Mouse (Mus musculus) WW6 (cell line): ENCODE results near the gene Hgfac.
A peak's percentile ranks its signal among the peaks of the same experiment; 100 is the strongest.

Experiments
- DNase-seq: peaks from one replicate; pipeline ENCODE4 v3.0.0-alpha.2; 2013; ENCODE audit warnings: low read depth, low spot score

Gene Hgfac

GRCm38 (mm10) chr5:35041268-35041829 lies at the start of gene Hgfac:
TSS of gene Hgfac (plus strand) at chr5:35041509.
- no peak for DNase-seq

- peak; percentile 39 for DNase-seq
Observed at GRCm38 (mm10) chr5:34998754-34999153, 42.6 kb upstream of the Hgfac start.

- DNase-seq: no peak
Observed at GRCm38 (mm10) chr5:34999281-34999680, 42.0 kb upstream of the Hgfac start.

- DNase-seq: no peak
Observed at GRCm38 (mm10) chr5:35000323-35000722, 41.0 kb upstream of the Hgfac start.

GRCm38 (mm10) chr5:35001144-35001543 lies 40.2 kb upstream of the Hgfac start:
- no peak for DNase-seq

- DNase-seq: no peak
Observed at GRCm38 (mm10) chr5:35003611-35004162, 37.6 kb upstream of the Hgfac start.

- DNase-seq: no peak
Observed at GRCm38 (mm10) chr5:35004769-35005168, 36.5 kb upstream of the Hgfac start.

- no peak for DNase-seq
Observed at GRCm38 (mm10) chr5:35005659-35006058, 35.6 kb upstream of the Hgfac start.

GRCm38 (mm10) chr5:35006599-35006998 lies 34.7 kb upstream of the Hgfac start:
- no peak for DNase-seq

GRCm38 (mm10) chr5:35009163-35009562 lies 32.1 kb upstream of the Hgfac start:
- DNase-seq: no peak

GRCm38 (mm10) chr5:35010656-35011055 lies 30.7 kb upstream of the Hgfac start:
- no peak for DNase-seq

GRCm38 (mm10) chr5:35011156-35011923 lies 30.0 kb upstream of the Hgfac start:
- no peak for DNase-seq

- no peak for DNase-seq
Observed at GRCm38 (mm10) chr5:35014036-35014435, 27.3 kb upstream of the Hgfac start.

GRCm38 (mm10) chr5:35019673-35020300 lies 21.5 kb upstream of the Hgfac start:
- no peak for DNase-seq

GRCm38 (mm10) chr5:35020410-35021241 lies 20.7 kb upstream of the Hgfac start:
- DNase-seq: no peak

- no peak for DNase-seq
Observed at GRCm38 (mm10) chr5:35024975-35025374, 16.3 kb upstream of the Hgfac start.

GRCm38 (mm10) chr5:35029303-35029702 lies 12.0 kb upstream of the Hgfac start:
- DNase-seq: no peak

GRCm38 (mm10) chr5:35029755-35030154 lies 11.6 kb upstream of the Hgfac start:
- DNase-seq: no peak

- DNase-seq: no peak
Observed at GRCm38 (mm10) chr5:35033068-35033467, 8.2 kb upstream of the Hgfac start.

GRCm38 (mm10) chr5:35033619-35034018 lies 7.7 kb upstream of the Hgfac start:
- DNase-seq: no peak

GRCm38 (mm10) chr5:35035141-35035540 lies 6.2 kb upstream of the Hgfac start:
- no peak for DNase-seq

- no peak for DNase-seq
Observed at GRCm38 (mm10) chr5:35035795-35036194, 5.5 kb upstream of the Hgfac start.
